9 mouse cellular contexts compared by ENCODE assay signal in the genomic region with DNA sequence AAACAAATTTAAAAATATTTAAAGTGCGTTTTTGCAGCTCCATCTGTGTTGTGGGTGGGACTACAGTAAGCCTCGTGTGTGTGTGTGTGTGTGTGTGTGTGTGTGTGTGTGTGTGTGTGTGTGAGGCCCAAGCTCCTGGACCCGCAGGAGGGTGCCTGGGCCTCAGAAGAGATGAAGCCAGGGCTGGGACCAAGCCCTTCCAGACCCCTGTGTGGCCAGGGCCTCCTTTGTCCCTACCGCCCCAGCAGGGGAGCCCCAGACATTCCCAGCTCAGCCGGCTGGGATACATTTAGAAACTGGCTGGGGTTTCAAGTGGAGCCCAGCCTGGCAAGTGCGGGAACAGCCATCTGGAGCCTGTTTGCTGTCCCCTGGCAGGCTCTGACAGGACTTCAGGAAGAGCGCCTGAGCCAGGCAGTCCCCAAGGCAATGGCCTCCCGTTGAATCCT. TPM values are rescaled to one million over a fixed set of nuclear protein-coding genes. Genes with fewer than 3 reads are reported as not detected.
DNase-seq lines count a peak whose midpoint lies in the region; ATAC-seq lines count a peak whose summit lies in the region.
"Had no signal": no experiment of that assay in that cellular context is flagged by ENCODE, and none has a peak within 500 bp of the region (broad histone marks: within the 10 kb centered on the region; RNA-seq: fewer than 3 reads in every experiment).

No protein-coding gene starts in this region.

- H3K36me3 ChIP-seq in neural tube, embryonic 11.5 days (ENCODE audit: control insufficient read depth, insufficient read depth, low read length), result no peaks in the 10 kb centered on the region
- H3K36me3 ChIP-seq: G1E had no signal

- peak; percentile 49 for DNase-seq in neural tube, embryonic 11.5 days (ENCODE audit: low spot score)
- DNase-seq in neural tube, embryonic 10.5 days (ENCODE audit: extremely low spot score, low spot score), result no peak
- DNase-seq in frontal cortex, postnatal 14 days (ENCODE audit: low spot score in 2 of 2), result peak; percentile 73 to 75
- DNase-seq in heart, postnatal 4 days, result peak; percentile 82
- peak; percentile 79 to 88 for DNase-seq in left cerebral cortex, postnatal 14 days (ENCODE audit: low spot score in 2 of 2)
- DNase-seq in retina, embryonic 14.5 days (ENCODE audit: low spot score), result peak; percentile 50
- DNase-seq in testis, postnatal 10 days (ENCODE audit: low spot score), result no peak
- DNase-seq in ovary, adult 18-20 months (ENCODE audit: low spot score), result no peak

- no peaks in the 10 kb centered on the region for H3K4me1 ChIP-seq in neural tube, embryonic 11.5 days (ENCODE audit: control insufficient read depth, insufficient read depth, low read length)

- intact Hi-C loops in left cerebral cortex, postnatal 14 days (cut with DNase I), result no loop called here

- 0 out of 2 replicates have a peak, but pooled peaks have one; percentile 31 for ATAC-seq in neural tube, embryonic 11.5 days (ENCODE audit: insufficient read depth, low FRiP score, low TSS enrichment)

- no peaks in the 10 kb centered on the region for H3K9me3 ChIP-seq in neural tube, embryonic 11.5 days (ENCODE audit: control insufficient read depth, low read length)

- no peak overlapping the region for H3K27ac ChIP-seq in neural tube, embryonic 11.5 days (ENCODE audit: low read depth, low read length)

- no peak overlapping the region for H3K4me2 ChIP-seq in neural tube, embryonic 11.5 days (ENCODE audit: low read depth)

- H3K9ac ChIP-seq in neural tube, embryonic 11.5 days (ENCODE audit: low read length), result no peak overlapping the region

- 22% methylated on average over 8 of the region's 8 CpGs for WGBS in neural tube, embryonic 11.5 days

- no peaks in the 10 kb centered on the region for H3K27me3 ChIP-seq in neural tube, embryonic 11.5 days (ENCODE audit: control insufficient read depth, insufficient read depth, low read length)

- H3K4me3 ChIP-seq in neural tube, embryonic 11.5 days (ENCODE audit: low read depth, low read length), result no peak overlapping the region

RNA-seq across cellular contexts. Expression of gene Emid1, which starts 13.4 kb away (rescaled TPM):
- 33.9 and 37.7 TPM in 2 replicates for polyA plus RNA-seq in neural tube, embryonic 11.5 days (2014; fragmentation: Nextera tagmentation; extraction: Ambion mirVana)
- total RNA-seq in heart, postnatal 4 days (2021), result 1 to 10 TPM; 4.4 to 4.7 TPM
- total RNA-seq in left cerebral cortex, postnatal 14 days (2021), result 10 to 100 TPM; 27.6 to 32.5 TPM
- polyA plus RNA-seq: G1E had no signal

Comparison
In these comparisons a context has a peak if more than half of its experiments do, and no peak if none do; other contexts are left out.
1. DNase-seq: peak in neural tube, embryonic 11.5 days (single experiment), frontal cortex, postnatal 14 days (2 of 2), heart, postnatal 4 days (single experiment), left cerebral cortex, postnatal 14 days (2 of 2) and retina, embryonic 14.5 days (single experiment); none in neural tube, embryonic 10.5 days (single experiment), testis, postnatal 10 days (single experiment) and ovary, adult 18-20 months (single experiment).
2. RNA of gene Emid1, which starts 13.4 kb away (total RNA-seq): 27.6 to 32.5 TPM in left cerebral cortex, postnatal 14 days; 4.4 to 4.7 TPM in heart, postnatal 4 days; every median in the first group is over 4 times any median in the second.